Mouse (Mus musculus) limb, embryonic 14.5 days (tissue): ENCODE data around the gene Hist1h3f. TPM values are rescaled to one million over a fixed set of nuclear protein-coding genes. Genes with fewer than 3 reads are reported as not detected.
A peak's percentile ranks its signal among the peaks of the same experiment; 100 is the strongest.

Source experiments
- ATAC-seq: fragments of 200-750 bp; cut with Nextera tagmentation; 2 replicates; pipeline ENCODE4 v1.8.0; 2017; ENCODE audit warnings: low read depth, moderate number of reproducible peaks, moderate TSS enrichment; ENCODE audit not compliant: low FRiP score
- DNase-seq: peaks from one replicate; pipeline ENCODE4 v3.0.0-alpha.2; 2015; ENCODE audit warnings: low spot score
- H3K27ac ChIP-seq: fragments of 300-500 bp; sonication (generic); replicated peaks from 2 replicates; pipeline ENCODE4 v1.5.1; 2014; ENCODE audit warnings: low read depth, mild to moderate bottlenecking, low read length, moderate library complexity, mixed read lengths
- H3K27me3 ChIP-seq: fragments of 300-500 bp; sonication (generic); 2 replicates; pipeline ENCODE4 v1.6.1; 2014; ENCODE audit warnings: low read length, mixed read lengths; ENCODE audit not compliant: control insufficient read depth, insufficient read depth
- H3K36me3 ChIP-seq: fragments of 300-500 bp; sonication (generic); 2 replicates; pipeline ENCODE4 v1.6.1; 2014; ENCODE audit warnings: mild to moderate bottlenecking, low read length, moderate library complexity, mixed read lengths; ENCODE audit not compliant: control insufficient read depth, insufficient read depth
- H3K4me1 ChIP-seq: fragments of 300-500 bp; sonication (generic); 2 replicates; pipeline ENCODE4 v1.6.1; 2014; ENCODE audit warnings: antibody characterized with exemption, low read length, mixed read lengths; ENCODE audit not compliant: control insufficient read depth, insufficient read depth
- H3K4me2 ChIP-seq: fragments of 300-500 bp; sonication (generic); replicated peaks from 2 replicates; pipeline ENCODE4 v1.6.1; 2014; ENCODE audit warnings: low read depth, mild to moderate bottlenecking, low read length, moderate library complexity; ENCODE audit not compliant: severe bottlenecking
- H3K4me3 ChIP-seq: fragments of 300-500 bp; sonication (generic); replicated peaks from 2 replicates; pipeline ENCODE4 v1.5.1; 2014; ENCODE audit warnings: low read length
- H3K9ac ChIP-seq: fragments of 300-500 bp; sonication (generic); 2 replicates; pipeline ENCODE4 v1.6.1; 2014; ENCODE audit warnings: mild to moderate bottlenecking, low read depth, low read length, moderate library complexity; ENCODE audit not compliant: severe bottlenecking
- H3K9me3 ChIP-seq: fragments of 300-500 bp; sonication (generic); 2 replicates; pipeline ENCODE4 v1.6.1; 2016; ENCODE audit warnings: low read length; ENCODE audit not compliant: control insufficient read depth
- POLR2A ChIP-seq: fragments of 200-500 bp; IDR thresholded peaks from 2 replicates; pipeline ENCODE4 v1.8.0; 2012; ENCODE audit warnings: inconsistent platforms, mild to moderate bottlenecking, moderate library complexity, borderline replicate concordance; ENCODE audit not compliant: insufficient read depth, insufficient read length; ENCODE audit errors: extremely low read depth
- WGBS: fragments of 180-500 bp; shearing (Covaris S2); extraction: QIAGEN DNeasy Blood & Tissue Kit; methylation state at CpG from one replicate; pipeline ENCODE4 v1.1.7; 2014; 5-methylcytosine and 5-hydroxymethylcytosine counted together
- polyA plus RNA-seq, 2 experiments: library from polyadenylated mRNA; depleted of rRNA in 1 of 2; stranded (reverse) in 1 of 2; unstranded in 1 of 2; fragments of >200 nt; fragmentation: Nextera tagmentation in 1 of 2; extraction: Ambion mirVana in 1 of 2; gene quantifications; 2 replicates each; pipeline versions ENCODE4 v1.2.1 to v1.2.3; 2012 to 2014

Gene Hist1h3f
- polyA plus RNA-seq, 2 experiments, result 0.65 to 4.1 TPM

- DNase-seq, result peak; percentile 99
- Histone ChIP-seq H3K9me3 (no peaks in the 10 kb centered on the region), H3K27ac (peak within 1 kb of the TSS; percentile 71), H3K4me3 (peak within 1 kb of the TSS; percentile 49), H3K36me3 (no peaks in the 10 kb centered on the region), H3K4me1 (peaks cover 25% of the 10 kb centered on the region), H3K9ac (peak within 1 kb of the TSS; percentile 66), H3K4me2 (peak within 1 kb of the TSS; percentile 70), H3K27me3 (no peaks in the 10 kb centered on the region)
- TF ChIP-seq POLR2A, result peak; percentile 99; the same call in 1 of the 2 replicates
- WGBS, result under 1% methylated on average over 42 of the region's 43 CpGs
- peak; percentile 89 for ATAC-seq
These were observed 37.8 kb downstream of the Hist1h3f start, which contains the start of gene Hist1h4d for GRCm38 (mm10) chr13:23581408-23582218. Gene Hist1h4d (plus strand): TSS chr13:23581598.

- Histone ChIP-seq H3K36me3 (no peaks in the 10 kb centered on the region), H3K4me1 (peaks cover 25% of the 10 kb centered on the region), H3K27ac (peak overlapping the region; percentile 94), H3K4me2 (peak overlapping the region; percentile 70), H3K9me3 (no peaks in the 10 kb centered on the region), H3K4me3 (peak overlapping the region; percentile 49), H3K9ac (peak overlapping the region; percentile 66), H3K27me3 (no peaks in the 10 kb centered on the region)
- ATAC-seq (no peak), DNase-seq (no peak)
- no peak for TF ChIP-seq POLR2A
- WGBS, result 9% methylated on average over 6 of the region's 6 CpGs
These were observed 38.6 kb downstream of the Hist1h3f start for GRCm38 (mm10) chr13:23582219-23583056.

GRCm38 (mm10) chr13:23583387-23584068 lies 39.7 kb downstream of the Hist1h3f start:
- no peak for TF ChIP-seq POLR2A
- Histone ChIP-seq H3K4me3 (0 out of 2 replicates have a peak overlapping the region, but pooled peaks have one; percentile 49), H3K4me1 (peaks cover 25% of the 10 kb centered on the region), H3K4me2 (no peak overlapping the region; the same call in 1 of the 2 replicates), H3K27ac (peak overlapping the region; percentile 94), H3K27me3 (no peaks in the 10 kb centered on the region), H3K36me3 (no peaks in the 10 kb centered on the region), H3K9me3 (no peaks in the 10 kb centered on the region), H3K9ac (no peak overlapping the region)
- no peak for DNase-seq
- ATAC-seq, result no peak

- DNase-seq (no peak), ATAC-seq (no peak)
These were observed 40.5 kb downstream of the Hist1h3f start for GRCm38 (mm10) chr13:23584331-23584730.

GRCm38 (mm10) chr13:23585029-23585441 lies 41.2 kb downstream of the Hist1h3f start:
- Histone ChIP-seq H3K27ac (peak overlapping the region; percentile 94), H3K9me3 (no peaks in the 10 kb centered on the region), H3K4me3 (peak overlapping the region; percentile 45), H3K9ac (peak overlapping the region; percentile 67), H3K36me3 (no peaks in the 10 kb centered on the region), H3K4me1 (peaks cover 25% of the 10 kb centered on the region), H3K4me2 (peak overlapping the region; percentile 80), H3K27me3 (no peaks in the 10 kb centered on the region)
- DNase-seq (peak; percentile 78), ATAC-seq (no peak)
- under 1% methylated on average over 21 of the region's 21 CpGs for WGBS
- peak; percentile 88; the same call in 1 of the 2 replicates for TF ChIP-seq POLR2A

More at GRCm38 (mm10) chr13:23584331-23584730, 40.5 kb downstream of the Hist1h3f start:
- Histone ChIP-seq H3K9me3 (no peaks in the 10 kb centered on the region), H3K4me2 (peak overlapping the region; percentile 80), H3K27me3 (no peaks in the 10 kb centered on the region), H3K9ac (peak overlapping the region; percentile 67), H3K27ac (peak overlapping the region; percentile 94), H3K4me3 (peak overlapping the region; percentile 45), H3K36me3 (no peaks in the 10 kb centered on the region), H3K4me1 (peaks cover 25% of the 10 kb centered on the region)
- TF ChIP-seq POLR2A, result no peak
